Mouse (Mus musculus): ENCODE data around the gene Cops7a.

- no peak for TF ChIP-seq CTCF (IDR thresholded peaks at IDR 0.05; ENCODE audit: control insufficient read depth, insufficient read depth, insufficient read length)
- no peak for TF ChIP-seq MAX (IDR thresholded peaks at IDR 0.05)
- TF ChIP-seq FOSL1 (IDR thresholded peaks at IDR 0.05; ENCODE audit: insufficient read depth, low read length, poor library complexity, severe bottlenecking), result no peak
Measured at GRCm38 (mm10) chr6:124919695-124920317, 45.5 kb downstream of the Cops7a start, which contains the start of gene Ptms.
